Mouse (Mus musculus) v-Abl transformed pro-B cells (cell line): ENCODE results near the gene Zkscan17.

Experiments used
- in situ Hi-C, 2 experiments: fragments of 400-800 bp; cut with MboI; formaldehyde crosslinking; loops; one replicate each; pipeline ENCODE4 v1.15.1; 2025; ENCODE audit not compliant: unreplicated experiment in 2 of 2

The Zkscan17 gene

GRCm38 (mm10) chr11:59519741-59520495, 6.6 kb downstream of the Zkscan17 start:
- in situ Hi-C loops = loop anchor here (10.0 kb wide), 2 partner anchors 215 to 225 kb away; no protein-coding TSS in a partner anchor

- in situ Hi-C loops = no loop called here
Observed at GRCm38 (mm10) chr11:59518226-59518625, 8.3 kb downstream of the Zkscan17 start.

- in situ Hi-C loops = no loop called here
Observed at GRCm38 (mm10) chr11:59517441-59517840, 9.1 kb downstream of the Zkscan17 start.

GRCm38 (mm10) chr11:59514789-59515188, 11.8 kb downstream of the Zkscan17 start:
- in situ Hi-C loops = no loop called here

- in situ Hi-C loops = no loop called here
Observed at GRCm38 (mm10) chr11:59514381-59514780, 12.2 kb downstream of the Zkscan17 start.

GRCm38 (mm10) chr11:59513556-59513955, 13.0 kb downstream of the Zkscan17 start:
- in situ Hi-C loops = no loop called here

- in situ Hi-C loops = no loop called here
Observed at GRCm38 (mm10) chr11:59512733-59513132, 13.8 kb downstream of the Zkscan17 start.

- in situ Hi-C loops = no loop called here
Observed at GRCm38 (mm10) chr11:59511558-59511957, 15.0 kb downstream of the Zkscan17 start.

GRCm38 (mm10) chr11:59506713-59507074, 19.9 kb downstream of the Zkscan17 start:
- in situ Hi-C loops = no loop called here

- in situ Hi-C loops = no loop called here
Observed at GRCm38 (mm10) chr11:59505839-59506712, 20.5 kb downstream of the Zkscan17 start.

- in situ Hi-C loops = no loop called here
Observed at GRCm38 (mm10) chr11:59505351-59505838, 21.2 kb downstream of the Zkscan17 start.

- in situ Hi-C loops = no loop called here
Observed at GRCm38 (mm10) chr11:59501978-59502700, 24.4 kb downstream of the Zkscan17 start.

- in situ Hi-C loops = loop anchor here in 1 of 2 experiments (25.0 kb wide), 1 partner anchor 535 kb away; the partner anchor contains the start of genes Hist3h2a and Trim17
Observed at GRCm38 (mm10) chr11:59497747-59498146, 28.8 kb downstream of the Zkscan17 start.

GRCm38 (mm10) chr11:59496672-59497310, 29.8 kb downstream of the Zkscan17 start:
- in situ Hi-C loops = loop anchor here in 1 of 2 experiments (25.0 kb wide), 1 partner anchor 534 kb away; the partner anchor contains the start of genes Hist3h2a and Trim17

- in situ Hi-C loops = loop anchor here in 1 of 2 experiments (25.0 kb wide), 1 partner anchor 524 kb away; the partner anchor contains the start of genes Hist3h2a and Trim17
Observed at GRCm38 (mm10) chr11:59486222-59486621, 40.3 kb downstream of the Zkscan17 start.

GRCm38 (mm10) chr11:59485641-59486040, 40.9 kb downstream of the Zkscan17 start:
- in situ Hi-C loops = loop anchor here in 1 of 2 experiments (25.0 kb wide), 1 partner anchor 523 kb away; the partner anchor contains the start of genes Hist3h2a and Trim17

- in situ Hi-C loops = loop anchor here (5.0 to 25.0 kb wide), 4 partner anchors 56 to 521 kb away; partner anchors contain the start of genes Hist3h2a (in 1 of the 2) and Trim17 (in 1 of the 2)
Observed at GRCm38 (mm10) chr11:59483212-59483611, 43.3 kb downstream of the Zkscan17 start.

- in situ Hi-C loops = loop anchor here in 1 of 2 experiments (25.0 kb wide), 1 partner anchor 515 kb away; the partner anchor contains the start of genes Hist3h2a and Trim17
Observed at GRCm38 (mm10) chr11:59477240-59477639, 49.3 kb downstream of the Zkscan17 start.

GRCm38 (mm10) chr11:59472326-59472677, 54.2 kb downstream of the Zkscan17 start, which contains the start of gene Zfp867:
TSS of gene Zfp867 (minus strand) at chr11:59472474.
- in situ Hi-C loops = no loop called here
